Comparison of ENCODE assay signal across 8 mouse cellular contexts in genomic region chr11:109347242-109347959, GRCm38 (mm10). TPM values are rescaled to one million over a fixed set of nuclear protein-coding genes. Genes with fewer than 3 reads are reported as not detected.
A peak's percentile ranks its signal among the peaks of the same experiment; 100 is the strongest.
DNase-seq lines count a peak whose midpoint lies in the region; ATAC-seq and TF ChIP-seq lines count a peak whose summit lies in the region.

No protein-coding gene starts in this region.

- H3K4me2 ChIP-seq in hindbrain, embryonic 11.5 days (replicated peaks; ENCODE audit: low read depth, low read length), result no peak overlapping the region
- H3K4me2 ChIP-seq in myocyte (ENCODE audit: low read depth), result peak overlapping the region; percentile 53
- H3K4me2 ChIP-seq in stomach, postnatal 0 days (replicated peaks; ENCODE audit: low read depth), result peak overlapping the region; percentile 29; the same call in 1 of the 2 replicates

- DNase-seq in hindbrain, embryonic 10.5 days (ENCODE audit: low spot score), result no peak
- no peak for DNase-seq in hindbrain, embryonic 11.5 days (ENCODE audit: low spot score)
- peak; percentile 92 to 94 for DNase-seq in cerebellum, postnatal 14 days
- DNase-seq in heart, adult 11 months, result peak; percentile 99
- peak; percentile 86 for DNase-seq in kidney, adult 18-20 months
- peak; percentile 72 for DNase-seq in liver
- DNase-seq in stomach, postnatal 0 days (ENCODE audit: low spot score), result peak; percentile 83

- no peaks in the 10 kb centered on the region for H3K27me3 ChIP-seq in hindbrain, embryonic 10.5 days (ENCODE audit: insufficient read depth, poor library complexity, severe bottlenecking)
- no peaks in the 10 kb centered on the region for H3K27me3 ChIP-seq in hindbrain, embryonic 11.5 days (ENCODE audit: control insufficient read depth, insufficient read depth, low read length)
- H3K27me3 ChIP-seq in myocyte (ENCODE audit: control insufficient read depth, insufficient read depth, insufficient read length), result no peaks in the 10 kb centered on the region
- no peaks in the 10 kb centered on the region for H3K27me3 ChIP-seq in stomach, postnatal 0 days (ENCODE audit: control insufficient read depth, insufficient read depth, low read length)

- ATAC-seq in hindbrain, embryonic 11.5 days (ENCODE audit: low FRiP score), result no peak
- ATAC-seq in stomach, postnatal 0 days (ENCODE audit: low FRiP score, low TSS enrichment), result peak; percentile 31; the same call in 1 of the 2 replicates

- no peak overlapping the region for H3K9ac ChIP-seq in hindbrain, embryonic 11.5 days (ENCODE audit: low read depth, low read length)
- no peak overlapping the region for H3K9ac ChIP-seq in stomach, postnatal 0 days (ENCODE audit: low read length)

- TF ChIP-seq CTCF in stomach, postnatal 0 days (IDR thresholded peaks at IDR 0.05; ENCODE audit: low read depth), result no peak

- peak overlapping the region; percentile 8; the same call in 1 of the 2 replicates for H3K27ac ChIP-seq in hindbrain, embryonic 10.5 days
- H3K27ac ChIP-seq in hindbrain, embryonic 11.5 days (ENCODE audit: low read depth, low read length), result no peak overlapping the region
- peak overlapping the region; percentile 81 for H3K27ac ChIP-seq in stomach, postnatal 0 days (replicated peaks)

- H3ac ChIP-seq in myocyte (ENCODE audit: control insufficient read depth, insufficient read length), result no peak overlapping the region

- WGBS in hindbrain, embryonic 10.5 days, result 76% methylated on average over 10 of the region's 10 CpGs
- 75% methylated on average over 10 of the region's 10 CpGs for WGBS in hindbrain, embryonic 11.5 days
- WGBS in stomach, postnatal 0 days, result 8% methylated on average over 10 of the region's 10 CpGs

- no peaks in the 10 kb centered on the region for H3K9me3 ChIP-seq in hindbrain, embryonic 10.5 days
- no peaks in the 10 kb centered on the region for H3K9me3 ChIP-seq in hindbrain, embryonic 11.5 days (ENCODE audit: control insufficient read depth, low read length)
- H3K9me3 ChIP-seq in stomach, postnatal 0 days (ENCODE audit: control insufficient read depth, low read length), result no peaks in the 10 kb centered on the region

- peaks cover 30% of the 10 kb centered on the region for H3K4me1 ChIP-seq in hindbrain, embryonic 10.5 days (replicated peaks)
- 0 out of 2 replicates have a peak, but pooled peaks cover 3% of the 10 kb centered on the region for H3K4me1 ChIP-seq in hindbrain, embryonic 11.5 days (replicated peaks; ENCODE audit: control insufficient read depth, insufficient read depth, low read length)
- peaks cover 12% of the 10 kb centered on the region for H3K4me1 ChIP-seq in stomach, postnatal 0 days (replicated peaks; ENCODE audit: control insufficient read depth, insufficient read depth)

- no peak for TF ChIP-seq POLR2A in myocyte (IDR thresholded peaks at IDR 0.05; ENCODE audit: insufficient read length, low read depth)

- H3K79me2 ChIP-seq in myocyte (ENCODE audit: control insufficient read depth, insufficient read depth), result no peaks in the 10 kb centered on the region

- H3K36me3 ChIP-seq in hindbrain, embryonic 10.5 days, result no peaks in the 10 kb centered on the region
- H3K36me3 ChIP-seq in hindbrain, embryonic 11.5 days (ENCODE audit: control insufficient read depth, insufficient read depth, low read length), result no peaks in the 10 kb centered on the region
- no peaks in the 10 kb centered on the region for H3K36me3 ChIP-seq in myocyte (ENCODE audit: control insufficient read depth, insufficient read depth)
- H3K36me3 ChIP-seq in stomach, postnatal 0 days (ENCODE audit: control insufficient read depth, insufficient read depth, low read length), result no peaks in the 10 kb centered on the region

- no peak for TF ChIP-seq EP300 in stomach, postnatal 0 days (optimal IDR thresholded peaks at IDR 0.05)

- H3K4me3 ChIP-seq in hindbrain, embryonic 10.5 days, result no peak overlapping the region
- H3K4me3 ChIP-seq in hindbrain, embryonic 11.5 days (ENCODE audit: low read depth, low read length), result no peak overlapping the region
- no peak overlapping the region for H3K4me3 ChIP-seq in myocyte
- H3K4me3 ChIP-seq in stomach, postnatal 0 days (ENCODE audit: low read depth, low read length), result no peak overlapping the region

TF ChIP-seq in myocyte, 11 proteins besides CTCF, POLR2A, EP300 and RAD21:
- no peak for TF ChIP-seq MYOG (IDR thresholded peaks at IDR 0.05; ENCODE audit: control insufficient read depth in 1 of 3, insufficient read depth in 1 of 3, insufficient read length in 2 of 3, low read depth in 2 of 3)
- TF ChIP-seq E2F4 (IDR thresholded peaks at IDR 0.05; ENCODE audit: insufficient read depth), result no peak
- TF ChIP-seq TCF12 (IDR thresholded peaks at IDR 0.05; ENCODE audit: insufficient read depth, poor library complexity, severe bottlenecking), result no peak
- TF ChIP-seq SRF (IDR thresholded peaks at IDR 0.05; ENCODE audit: control insufficient read depth, insufficient read length, low read depth), result no peak
- no peak for TF ChIP-seq USF1 (IDR thresholded peaks at IDR 0.05; ENCODE audit: low read depth)
- TF ChIP-seq MYOD1 (IDR thresholded peaks at IDR 0.05; ENCODE audit: control insufficient read depth in 1 of 3, insufficient read length in 2 of 3, low read depth in 2 of 3), result no peak
- no peak for TF ChIP-seq CEBPB (IDR thresholded peaks at IDR 0.05; ENCODE audit: insufficient read depth, poor library complexity, severe bottlenecking)
- TF ChIP-seq MAX (IDR thresholded peaks at IDR 0.05; ENCODE audit: low read depth), result no peak
- TF ChIP-seq POLR2AphosphoS2 (IDR thresholded peaks at IDR 0.05; ENCODE audit: insufficient read length, low read depth), result no peak
- TF ChIP-seq TCF3 (IDR thresholded peaks at IDR 0.05; ENCODE audit: insufficient read length, low read depth), result no peak

RNA-seq across cellular contexts. Expression of gene Gna13, which starts 15.2 kb away (rescaled TPM):
- polyA plus RNA-seq in hindbrain, embryonic 10.5 days (2016; fragmentation: Nextera tagmentation; extraction: Ambion mirVana), result 15.6 and 20.2 TPM in 2 replicates
- polyA plus RNA-seq in hindbrain, embryonic 11.5 days (2014; fragmentation: Nextera tagmentation; extraction: Ambion mirVana), result 20.6 and 25.2 TPM in 2 replicates
- 24.1 TPM for polyA plus RNA-seq in myocyte (2012; fragmentation: generic; extraction: Trizol)
- polyA plus RNA-seq in stomach, postnatal 0 days (2015; fragmentation: Nextera tagmentation; extraction: Ambion mirVana), result 46.5 and 49.5 TPM in 2 replicates

RNA-seq across cellular contexts. Expression of gene Rgs9, which starts 49.5 kb away (rescaled TPM):
- 1.3 and 1.8 TPM in 2 replicates for polyA plus RNA-seq in hindbrain, embryonic 10.5 days (2016; fragmentation: Nextera tagmentation; extraction: Ambion mirVana)
- 1.7 and 2.4 TPM in 2 replicates for polyA plus RNA-seq in hindbrain, embryonic 11.5 days (2014; fragmentation: Nextera tagmentation; extraction: Ambion mirVana)
- polyA plus RNA-seq in myocyte (2012; fragmentation: generic; extraction: Trizol), result not detected
- 0.73 and 1.1 TPM in 2 replicates for polyA plus RNA-seq in stomach, postnatal 0 days (2015; fragmentation: Nextera tagmentation; extraction: Ambion mirVana)

Comparison
In these comparisons a context has a peak if more than half of its experiments do, and no peak if none do; other contexts are left out.
1. DNase-seq: peak in cerebellum, postnatal 14 days (2 of 2), heart, adult 11 months (single experiment), kidney, adult 18-20 months (single experiment), liver (single experiment) and stomach, postnatal 0 days (single experiment); none in hindbrain, embryonic 10.5 days (single experiment) and hindbrain, embryonic 11.5 days (single experiment).